Mouse (Mus musculus): ENCODE results near the gene Prl8a9.

- TF ChIP-seq CTCF (conservative IDR thresholded peaks at IDR 0.05 in 1 of 2, IDR thresholded peaks at IDR 0.05 in 1 of 2; ENCODE audit: low read depth in 2 of 2, low read length in 2 of 2) = no peak
- no peak for TF ChIP-seq MAZ (IDR thresholded peaks at IDR 0.05; ENCODE audit: low read depth, low read length)
- peak; percentile 70 for TF ChIP-seq ETS1 (conservative IDR thresholded peaks at IDR 0.05; ENCODE audit: low read depth, low read length)
- TF ChIP-seq CHD2 (IDR thresholded peaks at IDR 0.05; ENCODE audit: low read length) = no peak
- no peak for TF ChIP-seq USF1 (IDR thresholded peaks at IDR 0.05; ENCODE audit: low read depth, low read length)
- TF ChIP-seq POLR2A (IDR thresholded peaks at IDR 0.05; ENCODE audit: low read depth, low read length) = no peak
- TF ChIP-seq ZNF384 (IDR thresholded peaks at IDR 0.05; ENCODE audit: low read depth, low read length) = no peak; the same call in 1 of the 2 replicates
Observed at GRCm38 (mm10) chr13:27523156-27523555, 41.2 kb downstream of the Prl8a9 start.

All from CH12.LX (cell line).